Mouse (Mus musculus): ENCODE data around the gene Fbn1.

Fbn1 gene

DNA sequence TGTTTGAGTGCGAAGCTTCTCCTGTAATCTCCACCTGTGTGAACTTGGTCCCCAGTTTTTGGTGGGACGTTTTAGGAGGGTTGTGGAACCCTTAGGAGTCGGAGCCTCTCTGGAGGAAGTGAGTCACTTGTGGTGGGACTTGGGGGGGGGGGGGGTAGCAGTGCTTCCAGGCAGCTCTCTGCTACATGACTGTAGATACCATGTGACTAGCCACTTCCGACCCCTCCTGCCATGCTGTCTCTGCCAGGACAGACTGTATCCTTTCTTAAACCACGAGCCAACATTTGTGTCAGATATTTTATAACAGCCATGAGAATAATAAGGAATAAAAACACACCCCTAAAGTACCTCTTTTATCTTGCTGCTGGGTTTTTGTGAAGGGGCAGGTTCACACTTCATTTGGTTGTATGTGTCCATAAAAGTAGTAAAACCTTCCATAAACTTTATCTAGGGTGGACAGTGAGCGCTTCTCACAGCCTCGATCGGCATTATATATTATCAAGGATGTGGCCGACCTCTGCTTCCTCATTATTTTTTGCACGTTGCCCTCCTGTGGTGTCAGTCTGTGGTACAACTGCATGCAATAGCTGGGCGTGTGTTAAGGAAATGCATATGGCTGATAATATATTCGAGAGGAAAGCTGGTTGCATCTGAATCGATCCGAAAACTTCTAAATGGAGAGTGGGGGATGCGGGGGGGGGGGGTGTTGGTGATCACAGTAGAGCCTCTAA, 51.6 kb downstream of the Fbn1 start:
- peak; percentile 2 for DNase-seq (ENCODE audit: low read depth)

DNA sequence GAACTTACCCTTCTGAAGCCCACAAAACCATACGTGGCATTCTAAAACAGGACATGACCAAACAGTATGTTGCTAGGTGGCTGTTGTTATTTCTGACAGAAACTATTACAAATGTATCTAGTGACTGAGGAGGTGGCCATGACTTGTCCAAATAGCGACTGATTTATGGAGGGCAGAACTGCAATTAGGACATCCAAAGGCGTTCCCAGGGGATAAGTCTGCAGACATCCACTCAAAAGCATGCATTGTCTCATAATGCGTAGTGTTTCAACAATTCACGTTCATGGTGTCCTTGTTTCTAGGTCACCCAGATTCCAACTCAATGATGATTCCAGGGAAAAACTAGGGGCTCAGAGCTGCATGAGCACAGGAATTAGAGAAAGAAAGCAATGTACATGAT, 53.0 kb downstream of the Fbn1 start:
- no peak for DNase-seq (ENCODE audit: low read depth)

DNA sequence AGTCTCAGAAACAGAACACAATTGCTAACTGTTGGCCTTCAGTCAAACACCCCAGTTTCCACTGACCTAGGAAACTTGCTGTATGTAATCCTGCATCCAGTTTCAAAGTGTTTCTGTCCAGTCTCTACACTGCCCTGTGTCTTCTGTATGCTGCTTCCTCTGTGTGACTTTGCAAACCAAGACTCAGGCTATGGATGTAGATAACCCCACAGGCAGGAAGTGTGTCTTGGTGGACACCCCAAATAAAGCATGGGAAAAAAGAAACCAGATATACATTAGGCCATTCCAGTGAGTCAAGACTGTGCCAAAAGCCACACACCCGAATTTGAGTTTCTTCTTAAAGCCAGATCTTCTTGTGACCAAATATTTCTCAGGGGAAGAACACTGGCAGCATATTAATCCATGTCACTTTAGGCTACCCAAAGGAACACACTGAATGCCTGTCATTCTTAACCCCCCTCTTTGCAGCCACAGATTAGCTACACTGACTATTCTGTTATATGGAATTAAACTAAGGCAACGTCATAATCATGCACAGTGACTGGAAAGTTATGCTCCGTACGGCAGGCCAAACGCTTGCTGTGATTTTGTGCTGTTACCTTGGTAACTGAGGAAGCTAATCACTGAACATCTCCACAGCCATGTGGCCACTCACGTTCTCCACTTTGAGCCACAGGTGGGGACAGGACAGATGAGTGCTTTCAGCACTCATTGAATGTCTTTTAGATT, 55.3 kb downstream of the Fbn1 start:
- no peak for DNase-seq (ENCODE audit: low read depth)

DNA sequence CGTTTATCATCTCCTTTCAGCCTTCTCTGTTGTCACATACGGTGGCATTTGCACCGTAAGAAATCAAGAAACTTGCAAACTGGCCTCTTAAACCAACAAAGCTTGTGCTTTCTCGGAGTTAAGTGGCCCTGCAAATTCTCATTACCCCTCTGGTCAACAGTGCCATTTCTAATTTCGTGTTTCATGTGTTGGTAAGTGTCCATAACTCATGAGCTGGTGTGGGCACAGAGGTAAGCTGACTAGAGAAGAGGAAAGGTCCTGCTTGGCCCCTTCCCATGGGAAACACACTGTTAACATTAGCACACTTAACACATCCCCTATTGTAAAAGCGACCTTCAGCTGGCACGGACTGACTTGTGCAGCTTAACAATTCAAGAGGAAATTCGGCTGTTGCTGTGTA, 58.4 kb downstream of the Fbn1 start:
- no peak for DNase-seq (ENCODE audit: low read depth)

DNA sequence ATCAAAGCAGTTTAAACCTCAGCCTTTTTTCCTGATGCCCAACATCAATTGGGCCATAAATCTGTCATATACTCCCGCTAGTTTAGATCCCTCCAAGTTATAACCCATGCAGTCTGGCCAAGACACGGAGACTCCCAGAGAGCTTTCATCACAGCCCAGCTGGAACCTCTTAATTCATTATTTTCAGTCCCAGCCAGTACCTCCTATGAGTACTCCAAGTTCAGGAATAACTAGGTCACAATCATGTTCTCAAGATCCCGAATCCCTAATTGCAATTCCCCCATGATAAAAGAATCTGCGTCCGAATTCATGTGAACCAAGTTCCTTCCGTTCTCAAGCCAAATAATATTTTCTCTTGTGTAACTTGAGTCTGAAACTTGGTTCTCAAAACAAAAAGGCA, 58.9 kb downstream of the Fbn1 start:
- DNase-seq (ENCODE audit: low read depth): no peak

DNA sequence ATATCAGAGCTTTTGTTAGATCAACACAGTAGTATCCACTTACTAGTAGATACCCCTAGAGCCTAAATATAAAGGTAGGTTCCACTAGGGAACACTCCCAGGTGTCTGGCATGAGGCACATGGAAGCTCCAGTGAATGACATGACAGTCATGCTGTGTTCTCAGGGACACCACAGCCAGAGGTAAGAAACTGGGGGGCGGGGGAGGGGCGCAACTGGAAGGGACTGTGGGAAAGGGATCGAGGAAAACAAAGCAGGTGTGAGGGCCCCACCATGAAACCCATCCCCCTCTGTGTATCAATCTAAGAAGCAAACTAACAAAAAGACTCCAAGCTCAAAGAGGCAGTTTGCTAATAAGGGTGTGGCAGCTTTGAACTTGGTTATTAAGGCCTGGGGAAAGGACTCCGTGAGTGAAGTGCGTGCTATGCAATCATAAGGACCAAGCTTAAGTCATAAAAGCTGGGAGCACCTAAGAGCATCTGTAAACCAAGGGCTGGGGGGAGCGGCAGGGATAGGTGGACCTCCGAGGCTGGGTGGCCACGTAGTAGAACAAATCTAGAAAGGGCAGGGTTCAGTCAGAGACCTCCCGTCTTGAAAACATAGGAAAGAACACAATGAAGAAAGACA, 60.4 kb downstream of the Fbn1 start:
- no peak for DNase-seq (ENCODE audit: low read depth)

DNA sequence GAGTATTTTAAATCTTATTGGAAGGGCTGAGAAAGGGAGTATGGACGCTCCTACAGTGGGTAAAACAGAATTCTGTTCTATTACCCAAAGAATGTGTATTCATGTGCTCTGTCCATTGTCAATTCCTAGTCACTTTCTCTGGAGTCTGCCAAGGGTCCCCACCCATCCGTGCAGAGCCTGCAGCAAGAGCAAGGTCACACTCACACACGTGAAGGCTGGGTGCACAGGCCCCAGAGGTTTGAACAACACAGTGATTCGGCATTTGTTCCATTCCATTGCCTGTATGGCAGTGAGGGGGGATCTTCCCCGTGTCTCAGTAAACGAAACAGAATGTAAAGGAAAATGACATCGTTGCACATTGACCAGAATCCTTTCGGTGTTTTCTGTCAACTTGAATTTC, 69.4 kb downstream of the Fbn1 start:
- DNase-seq (ENCODE audit: low read depth): no peak

DNA sequence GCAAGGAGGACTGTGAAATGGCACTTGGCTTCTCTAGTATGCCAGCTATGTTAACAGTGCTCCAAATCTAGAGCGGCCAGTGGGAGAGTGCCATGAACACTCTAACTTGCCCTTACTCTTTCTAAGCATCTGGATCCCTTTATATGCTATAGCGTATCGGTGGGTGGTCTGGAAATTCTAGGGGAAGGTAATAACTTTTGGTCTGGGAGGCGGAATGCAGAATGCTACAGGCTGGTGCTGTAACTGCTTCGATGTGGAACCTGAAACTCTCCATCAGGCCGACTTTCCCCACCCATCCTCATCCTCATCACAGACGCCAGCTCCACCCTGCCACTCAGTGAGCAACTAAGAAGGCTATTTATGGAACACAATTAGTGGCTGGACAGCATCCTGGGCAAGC, 71.6 kb downstream of the Fbn1 start:
- no peak for DNase-seq (ENCODE audit: low read depth)

DNA sequence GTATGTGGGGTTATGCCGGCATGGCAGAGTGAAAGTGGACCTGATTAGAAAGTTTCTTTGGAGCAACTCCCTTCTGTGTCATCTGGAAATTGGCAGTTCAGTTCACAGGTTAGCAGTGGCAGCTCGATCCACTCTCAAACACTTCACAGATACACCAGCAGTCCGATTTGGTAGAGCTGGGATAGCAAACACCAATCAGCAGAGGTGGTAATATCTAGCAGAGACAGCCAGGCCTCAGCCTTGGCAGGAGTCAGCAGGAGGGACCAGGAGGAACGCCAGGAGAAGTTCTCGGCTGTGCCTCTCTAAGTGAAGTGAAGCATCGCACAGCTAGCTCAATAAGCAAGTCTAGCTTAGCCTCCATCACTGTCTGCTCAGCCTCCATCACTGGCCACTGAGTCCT, 74.3 kb downstream of the Fbn1 start:
- DNase-seq (ENCODE audit: low read depth): no peak

DNA sequence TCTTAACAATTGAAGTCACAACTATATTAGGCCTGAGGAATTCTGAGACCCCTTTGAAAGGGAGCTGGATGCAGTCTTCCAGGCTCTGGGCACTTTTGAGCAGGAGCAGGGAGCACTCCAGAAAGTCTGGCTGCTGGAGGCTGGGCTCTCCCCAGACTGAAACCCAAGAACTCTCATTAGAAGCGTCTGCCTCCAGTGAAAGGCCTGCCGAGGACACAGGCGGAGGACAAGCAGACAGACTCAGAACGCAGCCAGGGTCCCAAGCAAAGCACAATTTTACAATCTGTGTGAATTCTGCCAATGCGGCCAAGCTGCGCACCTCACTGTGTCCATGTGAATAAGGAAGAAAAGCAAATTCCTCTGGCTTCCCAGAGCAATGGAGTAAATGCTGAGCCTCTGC, 76.3 kb downstream of the Fbn1 start:
- no peak for DNase-seq (ENCODE audit: low read depth)

DNA sequence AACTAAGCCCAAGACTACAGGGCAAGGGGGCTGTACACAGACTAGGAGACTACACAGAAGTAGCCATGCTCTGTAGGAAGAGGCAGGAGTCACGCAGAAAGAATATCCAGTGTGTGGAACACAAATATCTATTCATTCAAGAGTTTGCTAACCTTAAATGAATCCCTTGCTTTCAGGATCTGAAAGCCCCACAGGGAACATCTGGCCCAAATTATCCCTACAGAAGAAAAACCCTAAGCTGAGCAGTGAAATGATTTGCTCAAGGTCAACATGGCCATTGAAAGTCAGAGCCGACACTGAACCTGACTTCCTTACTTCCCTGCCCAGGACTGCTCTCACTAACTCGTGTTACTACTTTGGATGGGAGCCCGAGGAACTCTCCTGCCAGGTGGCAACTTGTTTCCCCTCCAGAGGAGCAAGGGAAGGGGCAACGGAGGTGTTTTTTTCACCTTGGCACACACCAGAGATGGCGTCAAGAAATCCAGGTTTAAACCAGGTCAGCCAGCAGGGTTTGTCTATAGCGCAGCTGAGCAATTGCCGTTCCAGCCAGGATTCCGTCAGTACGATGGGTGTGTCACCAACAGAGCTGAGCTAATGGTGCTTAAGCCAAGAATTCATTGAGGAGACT, 78.9 kb downstream of the Fbn1 start:
- DNase-seq (ENCODE audit: low read depth): no peak

DNA sequence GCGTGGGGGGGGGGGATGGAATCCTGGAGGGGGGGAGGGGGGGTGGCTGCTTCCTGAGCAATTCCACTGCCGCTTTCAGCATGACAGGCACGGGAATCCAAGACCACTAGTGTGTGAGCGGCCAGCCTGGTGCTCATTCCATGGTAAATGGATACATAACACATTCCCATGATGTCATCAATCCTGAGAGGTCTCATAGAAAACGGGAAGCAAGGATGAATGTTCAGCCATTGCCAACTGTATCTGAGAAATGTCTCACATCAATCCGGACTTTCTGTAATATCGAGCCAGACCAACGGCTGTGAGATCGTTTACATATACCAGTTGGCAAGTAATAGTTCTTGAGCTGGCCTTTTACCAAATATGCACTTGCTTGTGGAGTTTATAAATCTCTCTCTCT, 87.2 kb downstream of the Fbn1 start:
- DNase-seq (ENCODE audit: low read depth): no peak

DNA sequence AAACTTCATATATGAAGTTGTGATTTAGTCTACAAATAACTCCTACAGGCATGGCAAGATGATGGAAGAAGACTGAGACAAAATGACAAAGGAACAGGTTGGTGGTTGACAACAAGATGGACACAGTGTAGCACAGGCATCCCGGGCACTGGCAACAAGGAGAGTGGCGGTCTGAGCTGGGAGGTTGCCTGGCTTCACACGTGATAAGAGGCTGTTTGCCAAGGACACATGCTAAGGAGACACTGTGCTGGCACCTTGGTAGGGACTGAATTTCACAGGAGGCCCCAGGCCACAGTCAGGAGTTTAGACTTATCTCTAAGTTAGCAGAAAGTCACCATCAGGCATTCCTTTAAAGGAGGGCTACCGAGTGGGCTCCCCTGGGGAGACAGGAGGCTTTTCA, 88.1 kb downstream of the Fbn1 start:
- no peak for DNase-seq (ENCODE audit: low read depth)

DNA sequence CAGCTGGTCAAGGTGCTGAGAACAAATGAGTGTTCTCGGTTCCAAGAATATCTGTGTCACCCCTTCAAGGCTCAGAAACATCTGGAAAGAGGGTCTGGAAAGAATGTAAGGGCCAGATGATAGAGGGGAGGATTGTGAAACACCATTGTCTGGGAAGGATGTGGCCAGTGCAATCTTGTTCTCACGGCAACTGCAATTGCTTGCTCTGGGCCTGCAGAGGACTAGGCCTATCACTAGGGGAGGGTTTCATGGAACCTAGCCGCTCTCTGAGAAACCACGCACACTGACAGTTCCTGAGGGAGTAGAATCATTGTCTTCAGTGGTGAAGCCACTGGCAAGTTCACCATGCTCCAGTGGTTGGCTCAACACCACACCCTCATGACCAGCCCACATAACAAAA, 89.2 kb downstream of the Fbn1 start:
- DNase-seq (ENCODE audit: low read depth): no peak

DNA sequence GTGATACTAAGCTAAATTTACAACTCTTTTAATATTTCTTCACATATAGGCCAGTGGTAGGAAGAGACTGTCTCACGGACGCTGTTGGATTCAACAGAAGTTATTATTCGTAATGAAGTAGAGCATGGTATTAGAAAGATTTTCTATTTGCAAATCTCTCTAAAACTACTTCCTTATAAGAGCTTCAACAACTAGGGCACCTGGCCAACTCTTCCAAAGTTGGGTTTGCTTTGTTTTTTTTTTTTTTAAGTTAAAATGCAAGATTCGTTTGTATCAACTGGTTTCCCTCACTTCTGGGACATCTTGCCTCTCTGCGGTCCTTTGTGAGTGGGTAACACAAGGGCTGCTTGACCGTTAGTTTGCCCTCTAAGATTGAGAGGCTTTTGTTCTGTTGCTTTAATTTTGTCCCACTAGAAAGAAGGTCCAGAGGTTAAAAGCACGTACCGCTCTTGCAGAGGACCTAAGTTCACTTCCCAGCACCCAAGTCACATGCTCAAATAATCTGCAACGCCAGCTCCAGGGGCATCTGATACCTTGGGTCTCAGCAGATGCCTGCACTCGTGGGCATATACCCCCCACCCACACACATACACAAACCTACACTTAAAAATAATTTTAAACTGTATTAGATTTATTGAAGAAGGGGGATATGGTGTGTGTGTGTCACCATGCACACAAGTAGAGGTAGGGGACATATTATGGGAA, 91.1 kb downstream of the Fbn1 start:
- DNase-seq (ENCODE audit: low read depth): no peak

DNA sequence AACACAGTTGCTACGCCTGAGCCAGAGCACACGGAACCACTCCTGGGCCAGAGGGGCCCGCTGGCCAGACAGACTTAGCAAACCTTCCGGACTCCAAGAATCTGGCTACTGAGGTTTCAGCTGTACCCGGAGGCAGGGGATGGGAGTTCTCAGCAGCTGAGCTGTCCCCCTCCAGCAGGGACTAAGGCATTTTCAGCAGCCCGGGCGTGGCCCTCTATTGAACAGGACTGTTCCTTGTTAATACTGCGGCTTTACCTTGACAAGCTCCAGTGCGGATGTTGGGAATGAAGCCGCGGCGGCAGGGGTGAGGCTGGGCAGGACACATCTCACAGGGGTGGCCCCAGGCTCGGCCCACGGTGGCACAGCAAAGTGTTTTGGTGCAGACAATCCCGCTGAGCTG, 95.4 kb downstream of the Fbn1 start:
- DNase-seq (ENCODE audit: low read depth): no peak

DNA sequence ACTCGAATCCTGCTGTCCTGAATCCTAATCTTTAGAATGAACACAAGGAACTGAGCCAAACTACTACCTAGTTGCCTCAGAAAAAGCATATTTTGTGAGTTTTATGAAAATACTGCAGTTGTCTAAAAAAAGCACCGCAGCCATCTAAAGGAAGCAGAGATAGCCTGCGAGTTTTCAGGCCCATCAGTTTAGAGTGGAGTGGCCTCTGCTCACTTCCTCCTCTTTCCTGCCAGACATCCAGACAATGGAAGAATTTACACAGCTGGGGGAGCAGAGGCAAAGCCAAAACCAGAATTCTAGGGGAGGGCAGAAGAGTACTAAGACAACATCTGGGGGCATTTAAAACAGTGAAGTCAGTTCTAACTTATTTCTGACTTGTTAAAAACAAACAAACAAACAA, 96.0 kb downstream of the Fbn1 start:
- DNase-seq (ENCODE audit: low read depth): no peak

DNA sequence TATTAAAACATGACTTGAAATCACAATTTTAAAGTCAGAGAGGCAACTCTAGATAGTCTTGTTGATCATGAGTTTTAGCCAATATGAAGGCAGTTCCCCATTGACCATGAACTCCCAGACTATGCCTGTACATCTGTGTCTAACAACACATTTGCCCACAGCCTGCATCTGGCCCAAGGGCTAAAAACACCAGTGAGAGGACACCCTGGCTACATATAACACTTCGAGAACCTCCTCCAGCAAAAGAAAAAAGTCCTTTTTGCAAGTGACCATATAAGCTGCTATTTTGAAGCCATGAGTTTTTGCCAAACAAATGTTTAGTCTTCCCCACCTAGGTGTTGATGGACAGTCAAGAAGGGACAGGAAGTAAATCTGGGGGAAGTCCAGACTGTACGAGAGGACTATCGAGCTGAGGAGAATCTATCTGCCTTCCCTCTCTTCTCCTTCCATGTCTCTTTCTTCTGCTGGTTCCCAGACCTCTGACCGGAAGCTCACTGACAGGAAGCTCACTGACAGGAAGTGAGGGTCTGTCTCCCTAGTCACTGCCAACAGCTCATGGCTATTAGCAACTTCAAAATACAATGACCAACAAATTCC, 103.2 kb downstream of the Fbn1 start:
- DNase-seq (ENCODE audit: low read depth): no peak

DNA sequence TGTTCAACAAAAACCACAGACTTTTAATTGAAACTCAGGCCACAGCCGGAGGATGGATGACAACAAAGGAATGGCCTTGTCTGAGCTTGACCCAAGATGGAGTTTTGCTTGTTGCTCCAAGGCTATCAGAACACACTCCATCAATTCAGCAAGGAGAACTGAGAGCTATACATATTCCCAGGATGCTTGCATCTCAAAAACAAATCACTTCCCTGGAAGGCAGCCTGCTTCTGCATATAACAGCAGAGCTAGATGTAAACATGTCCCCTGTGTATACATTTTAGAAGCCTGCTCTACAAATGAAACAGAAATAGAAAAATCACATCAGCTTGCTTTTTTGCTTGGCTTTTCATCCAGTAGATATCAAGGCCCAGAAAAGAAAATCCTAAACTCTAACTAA, 105.5 kb downstream of the Fbn1 start:
- DNase-seq (ENCODE audit: low read depth): no peak

DNA sequence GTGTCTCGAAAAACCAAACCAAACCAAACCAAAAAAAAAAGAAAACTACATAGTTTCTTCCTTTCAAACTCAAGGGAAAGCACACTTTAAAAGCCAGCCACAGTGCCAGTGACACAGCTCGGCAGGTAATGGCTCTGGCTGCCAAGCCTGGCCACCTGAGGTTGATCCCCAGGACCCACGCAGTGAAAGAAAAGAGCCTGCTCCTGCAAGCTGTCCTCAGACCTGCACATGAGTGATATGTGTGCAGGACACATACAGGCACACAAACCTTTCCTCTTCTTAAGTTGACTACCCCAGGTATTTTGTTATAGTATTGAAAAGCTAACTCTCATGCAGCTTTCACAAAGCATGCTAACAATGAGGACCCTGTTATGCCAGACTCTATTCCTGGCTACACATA, 107.7 kb downstream of the Fbn1 start:
- DNase-seq (ENCODE audit: low read depth): no peak

DNA sequence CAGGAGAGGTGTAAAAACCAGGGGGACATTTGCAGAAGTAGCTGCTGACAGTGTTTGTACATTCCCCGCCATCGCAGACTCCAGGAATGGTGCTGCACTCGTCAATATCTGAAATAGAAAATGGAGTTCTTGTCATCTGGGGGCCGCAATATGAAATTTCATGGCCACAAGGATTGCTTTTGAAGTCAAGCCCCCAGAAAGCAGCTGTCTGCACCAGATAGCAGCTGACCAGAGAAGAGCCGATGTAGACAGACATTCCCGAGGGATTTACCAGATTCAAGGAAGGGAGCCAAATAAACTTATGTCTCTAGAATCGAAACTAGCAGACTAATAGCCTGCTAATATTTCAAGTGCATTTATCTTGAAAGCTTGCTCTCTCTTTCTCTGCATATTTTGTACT, 110.0 kb downstream of the Fbn1 start:
- no peak for DNase-seq (ENCODE audit: low read depth)

Data from induced T-regulatory cell, adult 2 months (primary cell).